Mouse (Mus musculus): ENCODE results near the gene 5730596B20Rik.
A peak's percentile ranks its signal among the peaks of the same experiment; 100 is the strongest.

DNA sequence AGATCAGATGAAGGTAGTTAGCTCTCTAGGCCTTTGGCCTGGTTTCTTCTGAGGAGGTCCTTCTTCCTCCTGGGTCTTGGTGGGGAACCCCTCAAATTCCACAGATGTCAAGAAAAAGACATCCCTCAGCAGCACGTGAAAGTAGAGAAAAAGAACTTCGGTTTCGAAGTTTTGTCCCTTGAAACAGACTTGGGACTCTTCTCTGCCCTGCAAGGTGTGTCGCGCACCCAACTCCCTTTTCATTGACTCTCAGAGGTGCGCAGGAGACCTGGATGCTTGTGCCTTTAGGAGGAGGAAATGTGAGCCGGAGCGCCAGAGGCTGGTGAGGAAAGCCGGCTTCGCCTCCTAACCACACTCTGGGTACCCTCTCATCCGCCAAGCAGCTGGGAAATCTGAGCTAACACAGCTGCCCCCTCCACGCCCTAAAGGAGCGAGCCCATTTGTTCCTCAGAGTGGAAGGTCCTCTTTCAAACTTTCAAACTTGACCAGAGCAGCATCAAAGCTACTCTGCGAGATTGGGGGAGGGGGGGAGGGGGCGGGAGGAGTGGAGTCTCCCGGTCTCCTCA lies 26.8 kb upstream of the 5730596B20Rik start:
- no peak for TF ChIP-seq MYOG (IDR thresholded peaks at IDR 0.05; ENCODE audit: control insufficient read depth, extremely low read depth, insufficient read length)
- TF ChIP-seq CTCF (IDR thresholded peaks at IDR 0.05; ENCODE audit: control insufficient read depth, insufficient read depth, insufficient read length), result no peak
- TF ChIP-seq MYOD1 (IDR thresholded peaks at IDR 0.05; ENCODE audit: control insufficient read depth, insufficient read length, low read depth), result peak; percentile 71
- TF ChIP-seq FOSL1 (IDR thresholded peaks at IDR 0.05; ENCODE audit: insufficient read depth, low read length, poor library complexity, severe bottlenecking), result no peak
- TF ChIP-seq MAX (IDR thresholded peaks at IDR 0.05), result no peak
